Mouse (Mus musculus): ENCODE data around the gene Cfap45.

Cfap45 gene

GRCm38 (mm10) chr1:172566131-172566530 is 45.5 kb downstream of the Cfap45 start:
- no peak for DNase-seq

GRCm38 (mm10) chr1:172567758-172568157 is 47.2 kb downstream of the Cfap45 start:
- peak in 1 of 2 experiments; percentile 3 for DNase-seq

- no peak for DNase-seq
These were observed 59.5 kb downstream of the Cfap45 start for GRCm38 (mm10) chr1:172580116-172580515.

DNA sequence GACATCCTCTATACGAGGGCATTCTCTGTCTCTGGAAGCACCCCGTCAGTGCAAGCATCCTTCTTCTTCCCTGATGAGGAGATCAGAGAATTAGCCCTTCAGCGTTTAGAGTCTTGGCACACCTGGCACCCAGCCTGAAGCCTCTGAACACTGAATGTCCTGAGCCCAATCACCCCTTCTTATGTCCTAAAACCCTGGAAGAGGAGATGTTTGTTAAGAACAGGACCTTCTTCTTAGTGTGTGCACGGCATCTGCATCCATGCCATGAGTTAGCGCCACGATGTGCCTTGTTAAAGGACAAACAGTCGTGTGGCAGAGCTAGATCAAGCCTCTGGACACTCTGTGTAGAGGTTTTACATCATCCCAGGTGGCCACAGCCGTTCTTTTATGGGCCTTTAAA is 61.8 kb downstream of the Cfap45 start:
- DNase-seq, result no peak

DNA sequence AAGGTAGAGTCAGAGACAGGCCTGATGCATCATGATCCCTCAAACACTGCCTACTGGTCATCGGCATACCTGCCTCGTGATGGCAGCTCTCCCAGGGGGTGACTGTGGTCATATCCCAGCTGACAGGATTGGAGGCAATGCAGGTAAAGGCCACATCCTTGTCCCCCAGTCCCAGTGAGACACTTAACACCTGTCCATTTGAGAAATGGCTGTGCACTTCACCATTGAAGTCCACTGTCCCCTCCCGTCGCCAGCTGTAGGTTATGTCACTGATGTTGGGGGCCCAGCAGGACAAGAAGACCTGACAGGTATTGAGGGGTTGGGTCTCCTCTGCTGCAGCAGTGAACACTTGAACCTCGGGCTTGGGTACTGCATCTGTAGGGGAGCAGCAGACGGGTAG is 63.7 kb downstream of the Cfap45 start:
- no peak for DNase-seq

DNA sequence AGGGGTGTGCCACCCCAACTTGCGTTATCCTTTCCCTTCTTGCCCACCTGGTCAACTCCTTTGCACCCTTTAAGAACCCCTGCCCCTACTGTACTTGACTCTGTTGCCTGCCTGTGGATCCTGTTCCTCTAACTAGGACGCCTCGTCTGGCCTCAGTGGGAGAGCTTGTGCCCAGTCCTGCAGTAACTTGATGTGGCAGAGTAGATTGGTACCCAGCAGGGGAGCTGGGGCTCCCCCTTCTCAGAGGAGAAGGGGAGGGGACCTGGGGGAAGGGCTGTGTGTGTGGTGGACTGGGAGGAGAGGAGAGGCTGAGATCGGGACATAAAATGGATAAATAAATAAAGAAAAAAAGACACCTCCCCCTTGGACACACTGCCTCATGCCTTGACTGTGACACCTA is 64.4 kb downstream of the Cfap45 start:
- no peak for DNase-seq

DNA sequence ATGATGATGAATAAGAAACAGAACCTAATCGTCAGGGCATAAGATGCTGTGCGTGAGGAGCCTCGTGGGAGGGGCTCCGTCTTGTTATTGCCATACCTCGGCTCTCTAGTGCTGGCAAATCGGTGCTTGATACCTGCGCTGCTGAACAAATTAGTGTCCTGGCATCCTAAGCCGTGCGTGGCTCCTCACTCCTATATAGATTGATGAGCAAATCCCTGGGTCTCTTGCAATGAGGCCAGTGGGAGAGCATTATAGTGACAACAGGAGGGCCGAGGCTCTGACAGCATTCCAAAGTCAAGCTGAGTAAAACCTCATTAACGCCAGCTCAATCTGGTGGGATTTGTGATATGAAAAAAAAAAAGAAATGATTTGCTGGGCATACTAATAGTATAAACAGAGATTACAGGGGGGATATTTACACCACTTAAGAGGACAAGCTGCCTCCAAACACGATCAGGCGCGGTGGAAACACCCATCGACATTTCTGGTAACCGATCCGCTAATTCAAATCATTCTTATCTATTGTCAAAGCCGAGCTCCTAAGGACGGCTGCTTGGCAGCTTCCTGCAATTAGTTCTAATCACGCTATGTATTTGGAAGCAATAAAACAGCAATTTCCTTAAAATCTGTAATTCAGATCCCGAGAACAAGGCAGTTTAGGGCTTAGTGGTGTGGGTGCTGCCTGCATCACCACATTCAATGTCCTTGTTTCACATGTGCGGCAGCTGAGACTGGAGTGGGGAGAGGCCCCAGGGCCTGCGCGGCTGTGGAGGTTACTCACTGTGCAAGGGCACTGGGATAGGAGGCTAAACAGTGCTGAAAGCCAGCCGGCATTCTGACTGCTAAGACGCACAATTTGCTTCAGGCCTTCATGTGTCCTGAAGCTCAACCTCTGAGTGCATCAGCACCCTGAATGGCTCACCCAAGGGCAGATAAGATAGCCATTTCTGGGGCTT is 65.3 kb downstream of the Cfap45 start:
- DNase-seq, result no peak

GRCm38 (mm10) chr1:172590385-172590784 is 69.8 kb downstream of the Cfap45 start, which contains the start of gene Slamf8:
Gene Slamf8 (minus strand): TSS chr1:172590568.
- DNase-seq, result peak in 1 of 2 experiments; percentile 30

GRCm38 (mm10) chr1:172593321-172593720 is 72.7 kb downstream of the Cfap45 start:
- DNase-seq, result no peak

DNA sequence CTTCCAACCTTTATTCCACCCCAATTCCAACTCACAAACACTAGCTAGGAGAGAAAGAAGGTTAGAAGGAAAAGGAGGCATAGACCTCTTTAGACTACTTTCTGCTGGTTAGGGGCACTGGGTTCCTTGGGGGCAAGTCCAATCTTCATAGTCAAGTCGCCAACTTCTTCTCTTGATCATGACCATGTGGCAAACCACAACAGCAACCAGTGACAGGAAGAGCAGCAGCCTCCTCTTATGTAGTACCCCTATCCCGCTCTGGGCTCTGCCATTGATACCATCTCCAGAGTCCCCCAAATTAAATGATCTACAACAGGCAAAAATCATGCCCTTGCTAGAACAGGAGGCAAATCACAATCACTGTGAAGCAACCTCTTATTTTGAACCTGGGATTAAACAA is 73.4 kb downstream of the Cfap45 start:
- DNase-seq, result no peak

DNA sequence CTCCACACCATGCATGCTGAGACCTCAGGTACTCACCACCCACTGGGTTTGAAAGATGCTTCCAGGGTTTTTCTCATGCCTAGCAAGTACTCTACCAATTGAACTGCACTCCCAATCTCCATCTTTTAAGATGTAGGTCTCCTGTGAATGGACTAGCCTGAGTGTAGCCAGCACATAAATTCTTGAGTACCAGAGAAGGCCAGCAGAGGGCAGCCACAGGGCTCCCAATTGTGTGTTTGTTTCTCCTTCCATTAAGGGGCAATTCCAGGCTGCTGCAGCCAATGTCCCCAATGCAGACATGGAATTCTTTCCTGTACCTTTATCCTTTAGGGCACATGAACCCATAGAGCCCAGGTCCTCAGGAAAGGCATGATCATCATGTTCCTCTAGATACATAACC is 73.9 kb downstream of the Cfap45 start:
- DNase-seq, result peak; percentile 37 to 56

Measured in lung, postnatal 4 days (tissue).